Mouse (Mus musculus): ENCODE measurements around the gene Abca13. TPM values are rescaled to one million over a fixed set of nuclear protein-coding genes. Genes with fewer than 3 reads are reported as not detected.
"Not testable (repeated sequence)": the region's sequence is repeated elsewhere in the genome, so short reads cannot be mapped to it uniquely, and the experiment has no call there.

Gene Abca13
- polyA plus RNA-seq, 1 experiment: 0.15 TPM

GRCm38 (mm10) chr11:9317076-9317929, 125.6 kb downstream of the Abca13 start:
- 32% methylated on average over 6 of the region's 6 CpGs for WGBS

GRCm38 (mm10) chr11:9338151-9338550, 146.4 kb downstream of the Abca13 start:
- H3K27me3 ChIP-seq (ENCODE audit: control insufficient read depth, insufficient read depth, low read length): no peaks in the 10 kb centered on the region
- TF ChIP-seq CTCF (IDR thresholded peaks at IDR 0.05; ENCODE audit: borderline replicate concordance, control insufficient read depth, extremely low read depth, insufficient read depth, low read length, poor library complexity) (no peak), POLR2A (IDR thresholded peaks at IDR 0.05; ENCODE audit: control insufficient read depth, extremely low read depth, insufficient read depth, low read length, poor library complexity) (no peak)
- H3K4me1 ChIP-seq (replicated peaks; ENCODE audit: control insufficient read depth, insufficient read depth, low read length): no peaks in the 10 kb centered on the region
- WGBS: 97% methylated on average over 3 of the region's 3 CpGs
- no peak for DNase-seq
- H3K4me3 ChIP-seq (ENCODE audit: control insufficient read depth, insufficient read depth, low read length): no peak overlapping the region
- H3K27ac ChIP-seq (ENCODE audit: control insufficient read depth, insufficient read depth, low read length): no peak overlapping the region
- H3K36me3 ChIP-seq (ENCODE audit: control insufficient read depth, insufficient read depth, low read length): no peaks in the 10 kb centered on the region

More at GRCm38 (mm10) chr11:9317076-9317929, 125.6 kb downstream of the Abca13 start:
- peak; percentile 39 for DNase-seq
- Histone ChIP-seq H3K4me1 (replicated peaks; ENCODE audit: control insufficient read depth, insufficient read depth, low read length) (no peaks in the 10 kb centered on the region), H3K36me3 (ENCODE audit: control insufficient read depth, insufficient read depth, low read length) (no peaks in the 10 kb centered on the region), H3K27me3 (ENCODE audit: control insufficient read depth, insufficient read depth, low read length) (no peaks in the 10 kb centered on the region), H3K27ac (ENCODE audit: control insufficient read depth, insufficient read depth, low read length) (no peak overlapping the region), H3K4me3 (ENCODE audit: control insufficient read depth, insufficient read depth, low read length) (no peak overlapping the region)
- TF ChIP-seq CTCF (IDR thresholded peaks at IDR 0.05; ENCODE audit: borderline replicate concordance, control insufficient read depth, extremely low read depth, insufficient read depth, low read length, poor library complexity) (no peak), POLR2A (IDR thresholded peaks at IDR 0.05; ENCODE audit: control insufficient read depth, extremely low read depth, insufficient read depth, low read length, poor library complexity) (no peak)

- H3K27me3 ChIP-seq (ENCODE audit: control insufficient read depth, insufficient read depth, low read length): no peaks in the 10 kb centered on the region
- no peak overlapping the region for H3K4me3 ChIP-seq (ENCODE audit: control insufficient read depth, insufficient read depth, low read length)
- no peaks in the 10 kb centered on the region for H3K4me1 ChIP-seq (replicated peaks; ENCODE audit: control insufficient read depth, insufficient read depth, low read length)
- H3K27ac ChIP-seq (ENCODE audit: control insufficient read depth, insufficient read depth, low read length): no peak overlapping the region
- H3K36me3 ChIP-seq (ENCODE audit: control insufficient read depth, insufficient read depth, low read length): no peaks in the 10 kb centered on the region
- TF ChIP-seq CTCF (IDR thresholded peaks at IDR 0.05; ENCODE audit: borderline replicate concordance, control insufficient read depth, extremely low read depth, insufficient read depth, low read length, poor library complexity) (no peak), POLR2A (IDR thresholded peaks at IDR 0.05; ENCODE audit: control insufficient read depth, extremely low read depth, insufficient read depth, low read length, poor library complexity) (no peak)
- DNase-seq: no peak
- 62% methylated on average over 3 of the region's 3 CpGs for WGBS
Measured at GRCm38 (mm10) chr11:9347724-9348123, 156.0 kb downstream of the Abca13 start.

GRCm38 (mm10) chr11:9373160-9373559, 181.4 kb downstream of the Abca13 start:
- Histone ChIP-seq H3K27ac (ENCODE audit: control insufficient read depth, insufficient read depth, low read length) (no peak overlapping the region), H3K4me3 (ENCODE audit: control insufficient read depth, insufficient read depth, low read length) (no peak overlapping the region), H3K4me1 (replicated peaks; ENCODE audit: control insufficient read depth, insufficient read depth, low read length) (no peaks in the 10 kb centered on the region), H3K36me3 (ENCODE audit: control insufficient read depth, insufficient read depth, low read length) (no peaks in the 10 kb centered on the region), H3K27me3 (ENCODE audit: control insufficient read depth, insufficient read depth, low read length) (no peaks in the 10 kb centered on the region)
- 14% methylated on average over 5 of the region's 5 CpGs for WGBS
- DNase-seq: no peak
- TF ChIP-seq POLR2A (IDR thresholded peaks at IDR 0.05; ENCODE audit: control insufficient read depth, extremely low read depth, insufficient read depth, low read length, poor library complexity): no peak
- TF ChIP-seq CTCF (IDR thresholded peaks at IDR 0.05; ENCODE audit: borderline replicate concordance, control insufficient read depth, extremely low read depth, insufficient read depth, low read length, poor library complexity): no peak

GRCm38 (mm10) chr11:9374426-9374825, 182.7 kb downstream of the Abca13 start:
- H3K36me3 ChIP-seq (ENCODE audit: control insufficient read depth, insufficient read depth, low read length); H3K4me1 ChIP-seq (replicated peaks; ENCODE audit: control insufficient read depth, insufficient read depth, low read length); DNase-seq; H3K27ac ChIP-seq (ENCODE audit: control insufficient read depth, insufficient read depth, low read length); H3K27me3 ChIP-seq (ENCODE audit: control insufficient read depth, insufficient read depth, low read length); H3K4me3 ChIP-seq (ENCODE audit: control insufficient read depth, insufficient read depth, low read length): not testable (repeated sequence)
- WGBS: 94% methylated on average over 5 of the region's 5 CpGs

- WGBS: 97% methylated on average over 1 of the region's 1 CpGs
Measured at GRCm38 (mm10) chr11:9388520-9388919, 196.8 kb downstream of the Abca13 start.

More at GRCm38 (mm10) chr11:9388520-9388919, 196.8 kb downstream of the Abca13 start:
- H3K36me3 ChIP-seq (ENCODE audit: control insufficient read depth, insufficient read depth, low read length): no peaks in the 10 kb centered on the region
- H3K4me1 ChIP-seq (replicated peaks; ENCODE audit: control insufficient read depth, insufficient read depth, low read length): no peaks in the 10 kb centered on the region
- TF ChIP-seq CTCF (IDR thresholded peaks at IDR 0.05; ENCODE audit: borderline replicate concordance, control insufficient read depth, extremely low read depth, insufficient read depth, low read length, poor library complexity) (no peak), POLR2A (IDR thresholded peaks at IDR 0.05; ENCODE audit: control insufficient read depth, extremely low read depth, insufficient read depth, low read length, poor library complexity) (no peak)
- DNase-seq: no peak
- no peaks in the 10 kb centered on the region for H3K27me3 ChIP-seq (ENCODE audit: control insufficient read depth, insufficient read depth, low read length)
- no peak overlapping the region for H3K4me3 ChIP-seq (ENCODE audit: control insufficient read depth, insufficient read depth, low read length)
- H3K27ac ChIP-seq (ENCODE audit: control insufficient read depth, insufficient read depth, low read length): no peak overlapping the region

Measured in thymus, adult 2 months (tissue).